Mouse (Mus musculus) spleen, adult 2 months (tissue): ENCODE results near the gene Spata32.

Source experiments
- CTCF ChIP-seq: fragments of 200-500 bp; IDR thresholded peaks from 2 replicates; pipeline ENCODE4 v1.5.1; 2011; ENCODE audit warnings: mild to moderate bottlenecking, inconsistent platforms; ENCODE audit not compliant: insufficient read depth, insufficient read length, insufficient replicate concordance; ENCODE audit errors: extremely low read depth
- POLR2A ChIP-seq: fragments of 200-500 bp; IDR thresholded peaks from 2 replicates; pipeline ENCODE4 v1.6.1; 2011; ENCODE audit warnings: low read depth, low read length, inconsistent platforms

GRCm38 (mm10) chr11:103218517-103218901 lies 277 bp upstream of the Spata32 start:
- no peak for TF ChIP-seq CTCF
- TF ChIP-seq POLR2A: no peak
